Mouse (Mus musculus) ovary, postnatal 14 days (tissue): ENCODE data around the gene Dcps.

Experiments used
- DNase-seq: peaks from one replicate; pipeline ENCODE4 v3.0.0; 2022; ENCODE audit warnings: low spot score

The Dcps gene

GRCm38 (mm10) chr9:35175251-35176123, at the start of gene Dcps:
Gene Dcps, minus strand, starts transcription at chr9:35176061.
- peak; percentile 81 for DNase-seq

DNA sequence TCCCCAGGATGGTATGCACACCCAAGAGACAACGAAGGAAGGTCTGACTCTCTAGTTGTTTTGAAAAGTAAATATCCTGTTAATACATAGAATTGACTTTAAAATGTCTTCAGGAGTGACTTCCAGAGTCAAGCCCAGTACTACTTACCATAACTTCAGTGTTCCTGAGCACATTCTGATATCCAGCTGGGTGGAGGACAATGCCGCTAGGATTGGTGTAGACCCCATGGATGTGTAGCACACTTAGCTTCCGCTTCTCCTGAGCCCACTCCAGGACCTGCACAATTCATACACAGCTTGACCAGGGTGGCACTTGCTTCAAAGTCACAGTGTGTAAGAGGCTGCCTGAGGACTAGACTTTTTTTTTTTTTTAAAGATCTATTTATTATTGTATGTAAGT, 47.6 kb upstream of the Dcps start:
- no peak for DNase-seq

GRCm38 (mm10) chr9:35217963-35218362, 42.1 kb upstream of the Dcps start:
- DNase-seq, result no peak

DNA sequence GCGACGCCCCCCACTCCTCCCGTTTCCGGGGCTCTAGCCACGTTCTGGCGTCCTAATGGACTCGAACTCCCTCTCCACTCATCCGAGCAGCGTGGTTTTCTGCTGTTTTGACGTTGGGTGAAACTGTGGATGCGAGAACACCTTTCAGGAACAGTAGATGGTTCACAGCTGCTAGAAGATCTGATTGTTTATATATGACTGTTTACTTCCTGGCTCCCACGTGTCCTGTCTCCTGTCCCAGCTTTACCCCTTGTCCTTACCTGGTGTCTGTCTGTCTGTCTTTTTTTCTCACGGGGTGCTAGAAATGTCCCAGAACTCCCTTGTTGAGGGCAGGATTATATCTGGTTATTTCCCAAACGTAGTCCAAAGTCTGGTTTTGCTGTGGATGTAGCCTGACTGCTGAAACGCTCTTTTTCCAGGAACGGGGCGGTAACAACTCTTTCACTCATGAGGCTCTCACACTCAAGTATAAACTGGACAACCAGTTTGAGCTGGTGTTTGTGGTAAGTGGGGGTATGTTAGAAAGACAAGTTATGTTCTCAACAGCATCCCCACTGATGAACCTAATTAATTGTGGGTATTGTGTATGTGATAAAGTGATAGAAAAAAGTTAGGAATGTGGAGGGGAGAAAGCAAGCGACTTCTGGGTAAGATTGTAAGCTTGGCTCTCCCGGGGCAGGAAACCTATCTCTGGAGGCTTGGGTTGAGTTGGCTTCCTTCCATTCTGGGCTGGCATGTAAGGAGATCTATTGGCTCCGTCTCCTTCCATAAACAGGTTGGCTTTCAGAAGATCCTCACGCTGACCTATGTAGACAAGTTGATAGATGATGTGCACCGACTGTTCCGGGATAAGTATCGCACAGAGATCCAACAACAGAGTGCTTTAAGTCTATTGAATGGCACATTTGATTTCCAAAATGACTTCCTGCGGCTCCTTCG, 36.0 kb upstream of the Dcps start:
- no peak for DNase-seq

GRCm38 (mm10) chr9:35210542-35211474, 34.9 kb upstream of the Dcps start, which contains the start of gene Foxred1:
Gene Foxred1, minus strand, starts transcription at chr9:35211055.
- peak; percentile 98 for DNase-seq

DNA sequence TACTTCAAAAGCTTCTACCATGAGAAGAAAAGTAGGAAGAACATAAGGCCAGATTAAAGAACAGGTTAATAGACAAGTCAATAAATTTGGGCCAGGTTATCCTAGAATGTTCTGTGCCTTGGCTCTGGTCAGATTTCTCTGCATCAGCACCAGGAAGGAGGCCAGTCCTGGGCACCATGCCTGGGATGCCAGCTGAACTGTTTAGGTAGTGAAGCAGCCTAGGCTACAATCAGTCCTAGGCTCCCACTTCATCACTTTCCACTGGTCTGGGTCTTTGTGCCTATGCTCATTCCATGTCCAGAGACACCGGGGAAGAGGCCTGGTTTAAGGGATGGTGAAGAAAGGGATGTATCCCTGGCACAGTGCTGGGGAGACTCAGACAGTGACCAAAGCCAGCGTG, 28.6 kb upstream of the Dcps start:
- no peak for DNase-seq

DNA sequence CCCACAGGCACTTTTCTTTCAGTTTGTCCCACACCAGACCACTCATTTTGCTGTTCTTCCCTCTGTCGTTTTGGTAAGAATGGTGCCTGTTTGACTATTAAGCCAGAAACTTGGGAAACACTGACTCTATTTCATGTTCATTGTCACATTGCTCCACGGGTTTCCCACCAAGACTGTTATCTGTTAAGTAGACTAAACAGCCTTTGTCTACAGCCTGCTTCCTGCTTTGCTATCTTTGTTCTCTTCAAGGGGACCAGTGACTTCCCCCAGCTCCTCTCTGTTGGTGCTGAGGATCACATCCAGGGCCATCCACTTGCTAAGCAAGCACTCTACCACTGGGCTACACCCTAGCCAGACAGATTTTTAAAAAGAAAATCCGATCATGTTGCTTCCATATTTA, 27.7 kb upstream of the Dcps start:
- DNase-seq, result no peak

DNA sequence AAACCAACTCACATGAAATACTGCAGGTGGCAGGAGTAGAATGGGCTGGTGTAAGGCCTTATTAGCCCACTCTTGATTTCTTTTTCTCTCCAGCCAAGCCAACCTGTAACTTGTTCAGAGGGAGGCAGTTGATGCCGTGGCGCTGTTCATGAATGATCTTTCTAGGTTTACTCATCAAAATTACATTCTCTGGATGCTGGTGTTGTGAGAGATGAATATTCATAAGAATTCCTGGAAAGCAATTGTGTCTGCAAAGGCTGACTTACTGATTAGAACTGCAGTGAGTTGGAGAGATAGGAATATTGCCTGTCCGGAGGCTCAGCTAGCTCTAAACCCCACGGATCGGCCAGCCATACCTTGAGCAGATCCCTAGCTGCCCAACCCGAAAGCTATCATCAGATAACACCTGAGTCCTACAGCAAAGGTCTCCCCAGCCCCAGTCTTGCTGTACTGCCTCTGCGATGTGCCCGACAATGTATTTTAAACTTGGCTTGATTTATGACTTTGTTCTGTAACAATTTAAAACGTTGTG, 24.7 kb upstream of the Dcps start:
- no peak for DNase-seq

- peak; percentile 92 for DNase-seq
Observed at GRCm38 (mm10) chr9:35199772-35200471, 24.1 kb upstream of the Dcps start, which contains the start of the genes Srpr and Tirap. Gene Srpr, plus strand, starts transcription at chr9:35200175. Gene Tirap, minus strand, starts transcription at chr9:35200291.

- peak; percentile 23 for DNase-seq
Observed at GRCm38 (mm10) chr9:35198945-35199771, 23.3 kb upstream of the Dcps start.

DNA sequence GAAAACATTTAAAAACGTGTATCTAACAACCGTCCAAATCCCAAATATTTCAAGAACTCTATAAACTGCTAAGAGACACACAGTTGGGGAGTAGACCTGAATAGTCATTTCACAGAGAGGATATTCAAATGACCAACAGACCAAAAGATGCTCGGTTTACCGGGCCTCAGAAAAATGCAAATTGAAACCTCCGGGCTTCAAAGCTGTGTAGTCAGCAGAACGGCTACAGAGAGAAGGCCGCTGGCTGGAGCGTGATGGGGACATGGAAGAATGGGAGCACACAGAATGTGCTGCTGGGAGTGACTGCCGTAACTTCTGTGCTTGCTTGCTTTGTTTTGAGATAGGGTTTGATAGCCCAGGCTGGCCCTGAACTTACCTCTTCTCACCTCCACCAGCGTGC, 22.5 kb upstream of the Dcps start:
- DNase-seq, result no peak

GRCm38 (mm10) chr9:35197625-35198024, 21.8 kb upstream of the Dcps start:
- no peak for DNase-seq

DNA sequence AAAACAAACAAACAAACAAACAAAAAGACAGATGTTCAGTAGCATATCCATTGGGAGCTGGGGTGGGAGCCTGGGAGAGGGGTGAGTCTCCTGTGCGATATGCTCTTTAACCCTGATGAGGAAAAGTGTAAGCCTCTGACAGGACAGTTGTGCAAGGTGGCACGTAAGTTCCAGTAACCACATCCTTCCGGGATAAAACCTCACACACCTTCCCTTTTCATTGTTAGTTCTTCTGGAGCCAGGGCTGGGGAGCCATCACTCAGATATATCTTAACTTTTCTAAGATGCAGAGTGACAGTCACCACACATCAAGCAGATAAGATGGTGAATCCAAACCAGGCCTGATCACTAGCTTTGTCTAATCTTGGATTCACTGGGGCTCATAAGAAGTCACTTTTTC, 18.2 kb upstream of the Dcps start:
- no peak for DNase-seq

DNA sequence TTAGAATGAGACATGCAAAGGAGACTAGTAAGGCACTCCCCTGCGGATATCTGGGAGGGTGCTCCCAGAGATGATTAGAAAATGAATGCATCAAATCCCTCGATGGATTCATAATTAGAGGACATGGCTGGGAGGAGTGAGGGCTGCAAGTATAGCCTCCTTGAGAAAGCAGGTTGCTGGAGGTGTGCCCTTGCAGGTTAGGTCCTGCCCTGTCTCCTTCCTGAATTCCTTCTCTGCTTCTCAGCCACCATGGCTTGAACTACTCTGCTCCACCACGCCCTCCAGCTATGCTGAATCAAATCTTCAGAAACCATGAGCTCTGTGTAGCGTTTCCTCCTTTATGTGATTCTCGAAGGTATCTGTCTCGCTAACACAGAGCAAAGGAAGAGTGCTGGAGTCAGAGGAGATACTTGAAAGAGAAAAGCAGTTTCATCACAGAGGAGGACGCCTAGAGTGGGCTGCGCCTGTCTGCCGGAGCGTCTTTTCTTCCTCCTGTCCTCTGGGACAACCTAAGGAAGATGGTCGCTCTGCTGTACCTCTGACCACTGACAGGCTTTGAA, 17.2 kb upstream of the Dcps start:
- DNase-seq, result no peak

DNA sequence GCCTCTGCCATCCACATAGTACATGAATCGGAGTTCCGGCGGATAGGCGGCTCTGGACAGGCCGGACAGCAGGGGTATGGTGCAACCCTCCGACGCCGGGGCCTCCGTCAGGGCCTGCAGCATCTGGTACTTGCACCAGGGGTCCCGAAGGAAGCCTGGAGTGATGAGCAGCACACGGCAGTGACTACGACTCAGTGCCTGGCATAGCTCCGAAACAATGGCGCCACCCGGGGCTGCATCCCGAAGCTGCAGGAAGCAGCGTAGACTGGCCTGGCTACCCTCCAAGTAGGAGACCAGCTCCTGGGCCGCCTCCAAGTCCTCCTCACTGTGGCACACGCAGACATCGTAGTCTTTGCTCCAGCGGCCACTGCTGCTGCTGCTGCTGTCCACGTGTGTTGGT, 12.8 kb upstream of the Dcps start:
- DNase-seq, result no peak

DNA sequence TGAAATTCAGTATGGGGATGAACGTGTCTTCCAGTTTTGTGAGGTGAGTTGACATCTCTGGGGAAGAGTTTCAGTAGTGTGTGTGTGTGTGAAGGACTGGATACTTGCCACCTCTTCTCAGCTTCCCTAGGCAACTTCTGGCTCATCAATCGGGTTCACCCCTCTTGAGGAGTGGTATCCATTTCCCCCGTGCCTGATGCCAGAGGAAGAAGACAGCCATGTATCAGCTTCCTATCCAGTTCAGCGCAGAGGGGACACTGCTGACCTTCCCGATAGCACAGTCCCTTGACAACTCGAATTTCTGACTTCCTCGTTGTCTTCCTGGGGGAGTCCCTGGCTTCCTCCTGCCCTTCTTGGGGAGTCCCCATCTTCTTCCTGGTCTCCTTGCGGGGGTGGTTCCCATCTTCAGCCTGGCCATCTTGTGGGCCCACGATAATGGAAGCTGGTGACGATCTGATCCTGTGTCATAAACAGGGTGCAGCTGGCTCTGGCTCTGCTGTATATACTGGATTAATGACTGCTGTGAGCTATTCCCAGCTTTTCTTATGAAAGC, 11.6 kb upstream of the Dcps start:
- DNase-seq, result no peak

DNA sequence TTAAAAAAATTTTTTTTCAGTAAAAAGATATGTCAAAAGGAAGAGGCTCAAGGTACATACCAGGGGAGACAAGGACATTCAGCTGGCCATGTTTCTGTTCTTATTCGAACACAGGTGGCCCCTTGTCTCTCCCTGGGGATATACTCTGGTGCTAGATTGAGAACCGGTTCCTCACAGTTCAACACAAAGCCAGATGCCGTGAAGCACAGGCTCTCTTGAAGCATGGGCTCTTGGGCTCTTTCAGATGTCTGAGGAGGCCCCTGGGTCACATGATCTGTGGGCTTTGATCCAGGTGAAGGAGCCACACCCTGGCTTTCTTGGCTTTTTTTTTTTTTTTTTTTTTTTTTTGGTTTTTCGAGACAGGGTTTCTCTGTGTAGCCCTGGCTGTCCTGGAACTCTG, 10.6 kb upstream of the Dcps start:
- DNase-seq, result no peak

DNA sequence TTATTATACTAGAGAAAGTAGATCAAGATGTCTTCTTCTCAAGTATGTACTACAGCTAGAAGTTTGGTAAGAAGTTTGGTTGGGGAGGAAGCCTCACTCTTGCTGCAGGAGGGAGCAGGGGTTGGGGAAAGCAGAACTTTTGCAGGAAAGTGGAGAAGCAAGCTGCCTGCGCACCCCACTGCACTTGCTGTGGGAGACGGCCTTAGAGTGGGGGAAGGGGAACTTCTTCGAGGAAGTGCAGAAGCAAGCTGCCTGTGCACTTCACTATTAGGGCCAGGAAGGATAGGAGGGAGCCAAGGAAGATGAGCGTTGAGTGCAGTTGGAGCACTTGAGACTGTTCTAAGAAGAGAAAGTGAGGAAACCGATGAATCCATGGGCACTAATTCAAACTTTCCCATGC, 7.5 kb upstream of the Dcps start:
- no peak for DNase-seq

DNA sequence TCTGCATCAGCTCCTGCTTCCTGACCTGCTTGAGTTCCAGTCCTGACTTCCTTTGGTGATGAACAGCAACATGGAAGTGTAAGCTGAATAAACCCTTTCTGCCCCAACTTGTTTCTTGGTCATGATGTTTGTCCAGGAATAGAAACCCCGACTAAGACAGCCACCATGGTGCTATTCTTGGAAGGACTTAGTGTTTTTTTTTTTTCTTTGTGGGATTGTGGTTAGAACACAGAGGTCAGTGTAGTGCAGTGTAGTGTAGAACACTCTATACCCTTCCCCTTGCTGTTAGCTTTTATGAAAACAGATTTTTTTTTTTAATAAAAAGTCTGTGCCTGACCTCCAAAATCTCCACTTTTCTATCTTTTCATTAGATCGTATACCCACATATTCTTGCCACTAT, 7.0 kb upstream of the Dcps start:
- no peak for DNase-seq
